Comparison of ENCODE assay signal across 27 mouse cellular contexts in the genomic region with DNA sequence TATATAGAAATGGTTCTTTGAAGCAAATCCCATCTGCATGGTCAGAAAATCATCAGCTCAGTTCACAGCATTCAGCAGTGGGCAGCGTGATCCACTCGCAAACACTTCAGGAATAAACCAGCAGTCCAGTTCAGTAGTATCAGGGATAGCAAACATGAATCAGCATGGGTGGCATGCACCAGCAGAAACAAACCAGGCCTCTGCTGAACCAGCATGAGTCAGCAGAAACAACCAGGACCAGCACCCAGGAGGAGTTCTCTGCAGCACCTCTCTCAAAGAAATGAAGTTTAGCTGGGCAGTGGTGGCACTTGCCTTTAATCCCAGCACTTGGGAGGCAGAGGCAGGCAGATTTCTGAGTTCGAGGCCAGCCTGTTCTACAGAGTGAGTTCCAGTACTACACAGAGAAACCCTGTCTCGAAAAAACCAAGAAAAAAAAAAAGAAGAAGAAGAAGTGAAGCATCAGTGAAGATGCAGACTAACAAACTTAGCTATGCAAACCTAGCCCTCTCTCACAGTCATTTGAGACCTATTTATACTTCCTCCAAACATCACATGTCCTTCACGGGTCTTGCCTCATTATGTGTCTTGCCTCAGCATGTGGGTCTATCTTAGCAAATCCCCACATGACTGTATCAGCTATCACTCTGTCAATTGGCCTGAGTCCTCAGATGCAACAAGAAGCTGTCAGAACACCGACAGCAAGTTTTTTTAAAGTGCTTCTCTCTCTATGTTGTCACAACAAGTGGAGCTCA.
DNase-seq lines count a peak whose midpoint lies in the region; ATAC-seq and TF ChIP-seq lines count a peak whose summit lies in the region.
"Had no signal": no experiment of that assay in that cellular context is flagged by ENCODE, and none has a peak within 500 bp of the region (broad histone marks: within the 10 kb centered on the region; RNA-seq: fewer than 3 reads in every experiment).

No protein-coding gene starts in this region.

- no peak overlapping the region for H3K4me3 ChIP-seq in liver, embryonic 14.5 days (ENCODE audit: insufficient read depth in 1 of 2, low read depth in 2 of 2, low read length in 2 of 2)
- H3K4me3 ChIP-seq in midbrain, postnatal 0 days (ENCODE audit: low read depth, low read length), result no peak overlapping the region
- H3K4me3 ChIP-seq: embryonic facial prominence, embryonic 13.5 days; forebrain, embryonic 13.5 days; heart, embryonic 15.5 days; lung, embryonic 15.5 days; neural tube, embryonic 15.5 days had no signal

- H3K9ac ChIP-seq in liver, embryonic 14.5 days (replicated peaks), result no peak overlapping the region
- H3K9ac ChIP-seq in midbrain, postnatal 0 days (replicated peaks; ENCODE audit: low read length, poor library complexity, severe bottlenecking), result no peak overlapping the region
- H3K9ac ChIP-seq: embryonic facial prominence, embryonic 13.5 days; forebrain, embryonic 13.5 days; heart, embryonic 15.5 days; hindbrain, embryonic 14.5 days; lung, embryonic 15.5 days; neural tube, embryonic 15.5 days had no signal

- H3K36me3 ChIP-seq in liver, embryonic 14.5 days (replicated peaks; ENCODE audit: control insufficient read depth, insufficient read depth, low read depth), result no peaks in the 10 kb centered on the region
- no peaks in the 10 kb centered on the region for H3K36me3 ChIP-seq in midbrain, postnatal 0 days (ENCODE audit: insufficient read depth, low read length)
- H3K36me3 ChIP-seq: embryonic facial prominence, embryonic 13.5 days; G1E; heart, embryonic 15.5 days; lung, embryonic 15.5 days; neural tube, embryonic 15.5 days had no signal

- H3K27me3 ChIP-seq in liver, embryonic 14.5 days (ENCODE audit: control insufficient read depth, insufficient read depth, low read length), result no peaks in the 10 kb centered on the region
- no peaks in the 10 kb centered on the region; the same call in 1 of the 2 replicates for H3K27me3 ChIP-seq in midbrain, postnatal 0 days (ENCODE audit: insufficient read depth, low read length)
- H3K27me3 ChIP-seq: embryonic facial prominence, embryonic 13.5 days; forebrain, embryonic 13.5 days; heart, embryonic 15.5 days; lung, embryonic 15.5 days; neural tube, embryonic 15.5 days had no signal

- H3K27ac ChIP-seq in liver, embryonic 14.5 days, result no peak overlapping the region
- no peak overlapping the region for H3K27ac ChIP-seq in midbrain, postnatal 0 days (ENCODE audit: low read depth, low read length)
- H3K27ac ChIP-seq: embryonic facial prominence, embryonic 13.5 days; forebrain, embryonic 13.5 days; heart, embryonic 15.5 days; hindbrain, embryonic 14.5 days; lung, embryonic 15.5 days; neural tube, embryonic 15.5 days; stomach, postnatal 0 days had no signal

- TF ChIP-seq CTCF in liver, embryonic 14.5 days (IDR thresholded peaks at IDR 0.05; ENCODE audit: low read depth), result no peak
- no peak for TF ChIP-seq CTCF in midbrain, postnatal 0 days (IDR thresholded peaks at IDR 0.05)

- WGBS in liver, embryonic 14.5 days (ENCODE audit: insufficient replicate concordance), result 53% methylated on average over 6 of the region's 6 CpGs
- 82% methylated on average over 6 of the region's 6 CpGs for WGBS in midbrain, postnatal 0 days

- peak; percentile 78; the same call in 1 of the 2 replicates for ATAC-seq in liver, embryonic 14.5 days (ENCODE audit: insufficient read depth)
- ATAC-seq in midbrain, postnatal 0 days (ENCODE audit: low FRiP score), result no peak
- ATAC-seq: activated CD4-positive, CD25-positive, alpha-beta regulatory T cell, adult 4 months; CD4-positive, CD25-positive, alpha-beta regulatory T cell, adult 4 months; forebrain, embryonic 13.5 days; inflammation-experienced regulatory T-cells, adult 6 months had no signal

- peak; percentile 11 for DNase-seq in lung, postnatal 36 days
- DNase-seq in lung, postnatal 14 days, result no peak
- DNase-seq in NIH3T3 (ENCODE audit: low read depth), result peak; percentile 2
- DNase-seq in liver, embryonic 14.5 days (ENCODE audit: low read depth in 3 of 3, low spot score in 3 of 3), result peak in 2 of 3 experiments; percentile 7 to 33
- no peak for DNase-seq in midbrain, postnatal 0 days (ENCODE audit: low spot score)
- DNase-seq in thymus, postnatal 14 days, result no peak
- no peak for DNase-seq in cerebellum, adult 18-20 months
- DNase-seq: cerebellum, adult 2 months; cerebellum, postnatal 36 days; embryo, embryonic 11 days; heart, postnatal 4 days; kidney, adult 18-20 months; kidney, postnatal 4 days; right cerebral cortex, postnatal 14 days; thymus, adult 2 months had no signal

- no peak for TF ChIP-seq EP300 in liver, embryonic 14.5 days (IDR thresholded peaks at IDR 0.05; ENCODE audit: low read depth)

- no peaks in the 10 kb centered on the region for H3K9me3 ChIP-seq in liver, embryonic 14.5 days (ENCODE audit: control insufficient read depth, low read length)
- H3K9me3 ChIP-seq in midbrain, postnatal 0 days (ENCODE audit: low read length), result no peaks in the 10 kb centered on the region
- H3K9me3 ChIP-seq: embryonic facial prominence, embryonic 13.5 days; forebrain, embryonic 13.5 days; G1E; heart, embryonic 15.5 days; lung, embryonic 15.5 days; neural tube, embryonic 15.5 days had no signal

- no peak overlapping the region for H3K4me2 ChIP-seq in liver, embryonic 14.5 days (ENCODE audit: low read depth)
- no peak overlapping the region for H3K4me2 ChIP-seq in midbrain, postnatal 0 days (ENCODE audit: low read depth, low read length, poor library complexity, severe bottlenecking)
- H3K4me2 ChIP-seq: embryonic facial prominence, embryonic 13.5 days; forebrain, embryonic 13.5 days; heart, embryonic 15.5 days; hindbrain, embryonic 14.5 days; lung, embryonic 15.5 days; midbrain, embryonic 11.5 days; neural tube, embryonic 15.5 days had no signal

- 0 out of 4 replicates have a peak, but pooled peaks cover 0 to 2% of the 10 kb centered on the region in 2 experiments for H3K4me1 ChIP-seq in liver, embryonic 14.5 days (replicated peaks; ENCODE audit: control insufficient read depth in 2 of 2, insufficient read depth in 2 of 2, low read length in 1 of 2)
- H3K4me1 ChIP-seq in midbrain, postnatal 0 days (ENCODE audit: insufficient read depth, low read length), result no peaks in the 10 kb centered on the region
- H3K4me1 ChIP-seq: embryonic facial prominence, embryonic 13.5 days; forebrain, embryonic 13.5 days; heart, embryonic 15.5 days; lung, embryonic 15.5 days; neural tube, embryonic 15.5 days had no signal

Comparison
In these comparisons a context has a peak if more than half of its experiments do, and no peak if none do; other contexts are left out.
1. DNase-seq: peak in lung, postnatal 36 days (single experiment), NIH3T3 (single experiment) and liver, embryonic 14.5 days (2 of 3); none in lung, postnatal 14 days (single experiment), midbrain, postnatal 0 days (single experiment), thymus, postnatal 14 days (single experiment) and cerebellum, adult 18-20 months (0 of 2).